Mouse (Mus musculus) layer of hippocampus, adult 8-10 months (tissue): Measurements from ENCODE around the gene Mdfi. TPM values are rescaled to one million over a fixed set of nuclear protein-coding genes. Genes with fewer than 3 reads are reported as not detected.
"Not testable (repeated sequence)": the region's sequence is repeated elsewhere in the genome, so short reads cannot be mapped to it uniquely, and the experiment has no call there.

Experiments used
- DNase-seq, 2 experiments: peaks; one replicate each; pipeline ENCODE4 v3.0.0; 2022; ENCODE audit warnings: low spot score in 2 of 2
- total RNA-seq, 4 experiments: library from RNA; stranded (reverse); gene quantifications; 2 replicates each; pipeline ENCODE4 v1.2.4; 2022

Mdfi gene
- 1 to 10 TPM in 2 of 4 experiments, under 1 TPM in 2; 0.37 to 2.1 (median 0.91) TPM for total RNA-seq

DNA sequence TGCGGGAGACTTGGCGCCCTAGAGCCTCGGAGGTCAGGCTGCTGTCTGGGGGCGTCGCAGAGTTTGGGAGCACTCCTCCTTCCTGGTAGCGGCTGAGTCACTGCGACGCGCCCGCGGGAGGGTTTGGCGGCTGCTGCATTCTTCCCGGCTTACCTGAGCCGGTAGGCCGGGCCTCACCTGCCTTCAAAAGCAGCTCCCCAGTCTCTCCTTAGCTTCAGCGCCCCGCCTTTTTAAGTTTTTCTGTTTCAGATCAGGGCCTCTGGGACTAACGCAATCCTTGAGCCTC is at the start of gene Mdfi:
Mdfi (minus strand) TSS at position 210 of the 286 bp plus-strand sequence.
- no peak for DNase-seq

DNA sequence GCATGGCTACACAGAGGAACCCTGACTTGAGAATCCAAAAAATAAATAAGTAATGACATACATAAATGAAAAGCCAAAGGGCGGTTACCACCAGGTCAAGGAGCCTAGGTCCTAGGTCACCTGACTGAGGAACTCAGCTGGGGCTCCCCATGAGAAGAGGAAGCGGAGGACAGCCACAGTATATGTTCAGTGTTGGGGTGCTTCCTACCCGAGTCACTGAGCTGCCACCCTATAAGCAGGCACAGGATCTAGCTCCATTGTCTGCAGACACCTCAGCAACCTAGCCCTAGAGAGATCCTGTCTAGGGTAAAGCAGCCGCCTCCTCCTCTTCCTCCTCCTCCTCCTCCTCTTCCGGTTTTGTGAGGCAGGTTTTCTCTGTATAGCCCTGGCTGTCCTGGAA is 48.6 kb upstream of the Mdfi start:
- no peak for DNase-seq

- no peak for DNase-seq
These were observed 46.8 kb upstream of the Mdfi start for GRCm38 (mm10) chr17:47881330-47881729.

GRCm38 (mm10) chr17:47879207-47879606 is 44.7 kb upstream of the Mdfi start:
- DNase-seq = no peak

- DNase-seq = peak; percentile 68 to 71
These were observed 44.0 kb upstream of the Mdfi start for GRCm38 (mm10) chr17:47878378-47879089.

- DNase-seq = no peak
These were observed 43.4 kb upstream of the Mdfi start for GRCm38 (mm10) chr17:47877715-47878377.

DNA sequence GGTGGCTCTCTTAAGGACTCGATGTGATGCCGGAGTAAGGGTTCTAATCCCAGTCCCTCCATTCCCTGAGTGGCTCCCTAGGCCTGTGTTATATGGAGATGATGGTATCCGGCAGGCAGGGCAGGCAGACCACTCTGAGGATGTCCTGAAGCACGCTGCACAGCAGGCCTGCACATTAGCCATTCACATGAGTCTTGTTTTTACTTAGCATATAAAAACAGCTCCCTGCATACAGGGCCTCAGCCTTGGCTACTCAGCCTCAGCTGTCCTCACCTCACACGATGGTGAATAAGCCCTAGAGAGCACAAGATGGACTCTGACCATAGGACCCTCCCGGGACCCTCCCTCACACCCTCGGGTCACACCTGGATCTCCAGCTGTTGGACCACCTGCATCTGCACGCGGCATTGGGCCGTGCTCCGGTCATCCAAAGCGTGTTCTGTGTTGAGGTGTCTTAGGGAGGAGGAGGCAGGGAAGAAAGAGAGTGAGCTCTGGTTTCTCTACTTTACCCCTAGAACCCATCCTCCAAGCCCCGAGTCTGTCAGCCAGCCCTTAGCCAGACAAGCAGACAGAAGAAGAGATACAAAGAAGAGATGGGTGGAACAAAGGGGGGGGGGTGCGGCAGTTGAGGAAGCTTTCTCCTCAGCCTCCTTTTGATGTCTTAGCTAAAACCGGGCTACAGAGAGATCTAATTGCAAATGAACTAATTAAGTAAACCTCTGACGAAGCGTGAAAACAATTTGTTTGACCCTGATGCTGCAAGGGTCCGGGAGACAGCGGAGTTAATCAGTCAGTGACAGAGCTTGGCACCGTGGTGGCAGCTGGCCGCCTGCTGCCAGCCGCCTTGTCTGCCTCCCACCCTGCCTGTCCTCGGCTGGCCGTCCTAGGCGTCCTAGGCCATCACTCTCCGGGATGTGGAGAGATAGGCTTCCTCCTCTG is 42.6 kb upstream of the Mdfi start:
- no peak for DNase-seq

DNA sequence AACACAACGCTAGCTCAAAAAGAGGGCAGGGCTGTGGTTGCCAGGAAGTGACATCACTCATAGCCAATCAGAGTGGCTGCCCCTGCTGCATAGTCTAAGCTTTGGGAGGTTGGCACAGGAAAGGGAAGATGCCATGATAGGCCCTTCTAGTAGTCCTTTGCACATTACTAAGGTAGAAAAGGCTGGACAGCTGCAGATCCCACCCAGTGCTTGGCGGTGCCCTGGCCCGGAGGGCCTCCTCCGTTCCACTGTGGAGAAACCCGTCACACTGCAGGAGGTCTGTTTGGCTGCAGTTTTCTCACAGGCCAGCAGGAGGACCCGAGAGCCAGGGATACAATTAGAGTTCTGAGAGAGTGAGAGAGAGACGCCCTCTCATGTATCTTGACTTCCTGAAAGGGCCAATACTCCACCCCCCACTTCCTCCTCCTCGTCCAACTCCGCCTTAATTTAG is 38.9 kb upstream of the Mdfi start:
- DNase-seq = peak; percentile 88 to 91

GRCm38 (mm10) chr17:47872311-47873011 is 38.0 kb upstream of the Mdfi start:
- DNase-seq = no peak

DNA sequence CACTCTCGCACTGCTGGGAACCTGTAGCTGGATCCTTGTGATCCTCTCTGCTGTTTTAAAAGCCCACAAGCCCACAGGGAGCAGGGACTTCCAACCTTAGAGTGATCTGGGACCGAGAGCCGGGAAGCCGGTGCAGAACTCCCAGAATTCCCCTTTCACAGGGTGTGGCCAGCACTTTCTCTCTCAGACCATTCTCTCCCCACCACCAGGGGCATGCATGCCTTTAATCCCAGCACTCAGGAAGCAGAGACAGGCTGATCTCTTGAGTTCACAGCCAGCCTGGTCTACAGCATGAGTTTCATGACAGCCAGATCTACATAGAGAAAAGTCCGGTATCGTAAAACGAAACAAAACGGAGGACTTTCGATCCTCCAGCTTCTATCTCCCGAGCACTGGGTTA is 35.4 kb upstream of the Mdfi start:
- no peak for DNase-seq

DNA sequence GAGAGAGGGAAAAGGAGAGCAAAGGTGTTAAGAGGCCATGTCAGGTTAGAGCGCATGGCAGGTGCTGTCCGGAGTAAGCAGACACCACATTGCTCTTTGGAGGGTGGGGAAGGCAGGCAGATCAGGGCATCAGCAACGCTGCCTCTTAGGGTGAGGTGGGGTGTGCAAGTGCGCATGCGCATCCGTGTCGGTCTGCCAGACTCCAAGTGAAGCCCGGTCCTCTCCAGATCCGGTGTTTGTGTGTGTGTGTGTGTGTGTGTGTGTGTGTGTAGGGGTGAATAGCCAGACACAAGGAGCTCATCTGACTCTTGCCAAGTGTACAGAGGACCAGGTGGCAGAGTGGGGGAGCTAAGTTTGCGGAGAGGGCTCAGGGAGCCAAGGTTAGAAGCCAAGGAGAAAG is 31.5 kb upstream of the Mdfi start:
- no peak for DNase-seq

- DNase-seq = peak in 1 of 2 experiments; percentile 79
These were observed 30.0 kb upstream of the Mdfi start for GRCm38 (mm10) chr17:47864496-47864895.

DNA sequence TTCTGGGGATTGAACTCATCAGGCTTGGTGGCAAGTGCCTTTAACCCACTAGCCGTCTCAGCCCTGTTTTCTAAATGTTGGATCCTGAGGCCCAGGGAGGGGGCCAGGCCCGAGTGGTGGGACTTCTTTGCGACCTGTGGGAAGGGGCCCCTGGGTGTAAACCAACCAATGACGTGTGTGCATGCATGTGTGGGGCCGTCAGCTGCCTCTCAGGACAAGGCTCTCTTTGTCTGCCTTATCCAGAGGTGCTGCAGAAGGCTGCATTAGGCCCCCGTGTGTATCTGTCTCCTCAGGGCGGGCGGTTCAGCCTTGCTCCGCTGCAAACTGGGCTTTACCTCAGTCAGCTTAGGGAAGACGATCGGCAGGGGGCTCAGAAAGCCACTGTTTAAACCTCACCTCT is 28.9 kb upstream of the Mdfi start:
- DNase-seq = no peak

DNA sequence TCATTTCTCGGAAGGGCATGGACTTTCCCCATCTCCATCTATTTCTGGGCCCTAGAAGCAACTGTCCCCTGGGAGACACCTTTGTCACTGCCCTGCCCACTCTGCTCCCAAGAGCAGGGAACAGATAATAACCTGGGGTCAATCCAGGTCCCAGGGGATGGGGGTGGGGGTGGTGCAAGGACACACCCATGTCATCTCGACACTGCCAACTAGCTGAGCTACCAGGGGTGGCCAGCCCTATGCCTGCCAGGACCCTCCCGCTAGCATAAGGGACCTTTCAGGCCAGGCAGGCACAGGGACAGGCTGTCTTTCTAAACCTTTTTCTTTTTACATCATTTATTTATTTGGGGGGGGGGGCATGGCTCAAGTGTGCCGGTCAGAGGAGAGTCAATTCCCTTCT is 28.5 kb upstream of the Mdfi start:
- no peak for DNase-seq

DNA sequence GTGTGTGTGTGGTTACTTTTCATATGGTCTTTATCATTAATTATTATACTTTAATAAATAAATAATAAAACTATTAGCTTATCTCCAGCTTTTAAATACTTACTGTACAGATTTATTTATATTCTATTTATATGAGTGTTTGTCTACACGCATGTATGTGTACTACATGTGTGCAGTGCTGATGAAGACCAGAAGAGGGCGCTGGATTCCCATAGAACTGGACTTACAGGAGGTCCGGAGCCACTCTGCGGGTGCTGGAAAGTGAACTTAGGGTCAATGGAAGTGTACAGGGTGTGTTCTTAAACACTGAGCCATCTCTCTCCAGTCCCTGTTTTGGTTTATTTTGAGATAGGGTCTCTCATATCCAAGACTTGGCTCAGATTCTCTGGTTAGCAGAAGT is 21.1 kb upstream of the Mdfi start:
- DNase-seq = no peak

DNA sequence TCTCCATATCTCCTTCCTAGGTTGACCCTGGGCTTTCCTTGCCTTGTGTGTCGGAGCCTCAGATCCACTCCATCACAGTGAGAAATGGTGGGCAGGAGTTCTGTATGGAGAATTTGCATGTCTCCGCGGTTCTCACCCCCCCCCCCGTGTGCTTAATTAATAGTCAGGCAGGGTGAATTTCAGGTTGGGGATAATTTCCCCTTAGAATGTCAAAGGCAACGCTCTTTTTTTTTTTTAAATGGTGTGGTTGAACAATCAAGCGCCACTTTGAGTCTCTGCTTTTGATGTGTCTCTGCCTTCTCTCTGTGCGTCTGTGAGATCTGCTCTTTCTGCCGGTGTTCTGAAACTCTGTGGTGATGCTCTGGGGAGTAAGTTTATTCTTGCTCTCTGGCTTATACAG is 20.4 kb upstream of the Mdfi start:
- DNase-seq = no peak

GRCm38 (mm10) chr17:47853760-47854159 is 19.3 kb upstream of the Mdfi start:
- no peak for DNase-seq

DNA sequence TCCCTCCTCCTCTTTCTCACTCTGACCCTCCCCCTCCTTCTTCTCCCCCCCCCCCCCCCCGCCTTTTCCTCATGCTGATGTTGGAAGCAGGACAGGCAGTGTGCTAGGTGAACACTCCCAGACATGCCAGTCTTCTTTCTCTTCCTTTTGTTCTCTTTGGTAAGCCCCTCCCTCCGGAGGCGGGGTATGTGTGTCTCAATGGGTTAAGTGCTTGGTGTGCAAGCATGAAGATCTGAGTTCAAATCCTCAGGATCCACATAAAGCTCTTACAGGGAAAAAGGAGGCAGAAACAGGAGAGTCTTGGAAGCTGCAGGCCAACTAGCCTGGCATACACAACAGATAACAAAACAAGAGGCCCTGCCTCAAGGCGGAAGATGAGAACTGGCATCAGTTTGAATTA is 18.8 kb upstream of the Mdfi start:
- no peak for DNase-seq

DNA sequence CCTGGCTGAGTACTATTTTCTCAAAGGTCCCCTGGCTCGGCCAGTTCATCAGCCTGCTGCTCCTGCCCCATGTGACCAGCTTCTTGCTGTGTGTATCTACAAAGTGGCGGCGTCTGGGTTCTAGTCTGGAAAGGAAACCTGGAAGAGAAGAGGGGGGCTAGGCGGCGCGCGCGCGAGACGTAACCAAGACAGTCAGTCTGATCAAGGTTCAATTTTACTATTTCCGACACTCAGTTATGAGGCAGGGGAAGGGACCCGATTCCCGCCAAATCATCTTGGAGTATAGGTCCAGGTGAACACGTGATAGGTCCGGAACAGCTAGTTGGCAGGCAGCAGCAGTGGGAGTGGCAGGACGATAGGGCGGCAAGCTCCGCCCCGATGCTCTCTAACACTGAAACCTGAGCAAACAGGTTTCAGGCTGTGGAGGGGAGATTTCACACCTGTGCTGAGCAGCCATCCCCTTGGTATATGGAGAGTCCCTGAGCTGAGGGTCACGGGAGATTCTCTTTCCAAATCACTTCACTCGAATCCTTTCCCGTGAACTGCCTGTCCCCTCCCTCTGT is 17.4 kb upstream of the Mdfi start:
- DNase-seq = not testable (repeated sequence)

DNA sequence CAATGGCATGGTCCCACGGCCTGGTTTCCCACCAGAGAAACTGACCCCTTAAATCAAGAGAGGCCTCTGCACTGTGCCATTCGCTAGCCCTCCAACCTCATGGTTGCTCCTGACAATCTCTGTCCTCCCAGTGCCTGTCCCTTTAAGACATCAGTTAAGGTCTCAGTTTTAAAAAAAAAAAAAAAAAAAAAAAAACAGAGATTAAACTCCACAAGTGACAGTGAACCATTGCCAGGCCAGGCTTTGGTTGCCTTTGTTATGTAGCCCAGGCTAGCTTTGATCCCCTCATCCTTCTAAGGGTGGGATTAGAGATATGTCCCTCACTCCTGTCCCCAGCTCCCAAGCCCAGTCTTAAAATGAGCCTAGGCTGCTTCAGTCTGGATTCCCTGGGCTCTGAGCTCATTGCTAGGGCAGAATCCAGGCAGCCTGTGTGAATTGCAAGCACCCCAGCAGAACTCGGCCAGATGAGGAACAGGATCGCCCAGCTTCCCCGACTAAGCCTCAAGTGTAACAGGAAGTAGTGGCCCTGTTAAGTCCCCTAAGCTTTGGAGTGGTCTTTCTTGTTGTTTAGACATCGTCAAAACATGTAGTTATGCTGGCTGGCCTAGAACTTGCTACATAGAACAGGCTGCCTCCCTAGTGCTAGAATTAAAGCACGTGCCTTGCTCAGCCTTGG is 16.3 kb upstream of the Mdfi start:
- no peak for DNase-seq

DNA sequence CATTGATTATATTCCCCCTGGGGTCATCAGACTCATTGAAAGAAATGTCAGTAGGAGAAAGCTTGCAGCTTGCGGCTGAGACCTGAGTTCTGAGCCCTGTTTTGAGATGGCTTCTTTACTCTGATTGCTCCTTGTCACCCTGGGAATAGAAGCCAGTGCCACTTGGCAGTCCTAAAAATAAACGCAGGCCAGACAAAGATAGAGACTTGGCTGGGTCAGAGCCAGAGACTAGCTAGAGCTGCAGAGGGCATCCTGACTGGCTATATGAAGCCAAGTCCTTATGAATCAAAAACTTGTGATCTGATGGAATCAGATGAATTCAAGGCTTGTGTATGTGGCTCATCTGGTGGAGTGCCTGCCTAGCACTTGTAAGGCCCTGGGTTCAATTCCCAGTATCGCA is 15.5 kb upstream of the Mdfi start:
- DNase-seq = no peak
